Mouse (Mus musculus): ENCODE results near the gene Myh14. TPM values are rescaled to one million over a fixed set of nuclear protein-coding genes. Genes with fewer than 3 reads are reported as not detected.
"Not testable (repeated sequence)": the region's sequence is repeated elsewhere in the genome, so short reads cannot be mapped to it uniquely, and the experiment has no call there.

The Myh14 gene
- polyA plus RNA-seq (2015; fragmentation: Nextera tagmentation; extraction: Ambion mirVana) = 1.9 and 2.3 TPM in 2 replicates

DNA sequence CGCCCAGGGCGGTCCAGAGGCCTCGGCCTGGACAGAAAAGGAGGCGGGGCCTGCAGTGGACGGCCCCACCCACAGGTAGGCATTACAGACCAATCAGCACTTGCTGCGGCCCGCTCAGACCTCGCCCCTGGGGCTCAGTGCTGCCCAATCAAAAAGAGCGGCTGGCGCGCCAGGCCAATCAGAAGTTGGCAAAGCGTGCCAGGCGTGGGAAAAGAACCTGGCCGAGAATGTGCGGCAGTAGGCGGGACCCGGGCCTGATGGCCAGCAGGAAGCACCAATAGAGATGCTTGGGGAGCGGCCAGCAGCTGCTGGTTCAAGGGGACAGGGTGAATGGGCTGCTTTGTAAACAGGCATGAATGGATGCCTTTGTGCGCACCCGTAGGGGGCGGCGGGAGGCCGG lies at the start of gene Myh14:
Gene Myh14, minus strand, starts transcription at position 41 of the 400 bp plus-strand sequence.
- H3K4me2 ChIP-seq = peak within 1 kb of the TSS; percentile 57
- H3K9me3 ChIP-seq = no peaks in the 10 kb centered on the region
- peak within 1 kb of the TSS; percentile 33 for H3K4me3 ChIP-seq
- peak within 1 kb of the TSS; percentile 51; the same call in 1 of the 2 replicates for H3K9ac ChIP-seq
- no peak within 1 kb of the TSS for H3K27ac ChIP-seq
- no peaks in the 10 kb centered on the region for H3K36me3 ChIP-seq
- under 1% methylated on average over 23 of the region's 23 CpGs for WGBS
- peaks cover 65% of the 10 kb centered on the region for H3K27me3 ChIP-seq
- H3K4me1 ChIP-seq (replicated peaks) = peaks cover 13% of the 10 kb centered on the region
- peak; percentile 96 for ATAC-seq (ENCODE audit: low FRiP score)

DNA sequence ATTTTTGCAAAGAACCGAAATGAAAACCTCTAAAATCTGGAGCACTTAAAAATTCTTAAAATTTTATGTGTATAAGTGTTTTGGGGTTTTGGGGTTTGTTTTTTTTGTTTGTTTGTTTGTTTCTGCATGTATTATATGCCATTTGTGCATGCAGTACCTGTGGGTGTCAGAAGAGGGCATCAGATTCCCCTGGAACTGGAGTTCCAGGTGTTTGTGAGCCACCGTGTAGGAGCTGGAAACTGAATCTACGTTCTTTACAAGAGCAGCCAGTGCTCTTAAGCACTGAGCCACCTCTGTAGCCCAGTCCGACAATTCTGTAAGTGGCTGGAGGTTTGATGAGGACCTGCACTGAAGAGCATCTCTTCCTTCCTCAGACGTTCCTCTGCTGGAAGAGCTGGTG lies 39.2 kb upstream of the Myh14 start:
- Histone ChIP-seq H3K9me3 (no peaks in the 10 kb centered on the region), H3K4me3 (no peak overlapping the region), H3K9ac (no peak overlapping the region), H3K4me2 (no peak overlapping the region), H3K27me3 (no peaks in the 10 kb centered on the region), H3K27ac (no peak overlapping the region), H3K36me3 (no peaks in the 10 kb centered on the region), H3K4me1 (replicated peaks) (no peaks in the 10 kb centered on the region)
- WGBS = 85% methylated on average over 5 of the region's 5 CpGs
- ATAC-seq (ENCODE audit: low FRiP score) = no peak

DNA sequence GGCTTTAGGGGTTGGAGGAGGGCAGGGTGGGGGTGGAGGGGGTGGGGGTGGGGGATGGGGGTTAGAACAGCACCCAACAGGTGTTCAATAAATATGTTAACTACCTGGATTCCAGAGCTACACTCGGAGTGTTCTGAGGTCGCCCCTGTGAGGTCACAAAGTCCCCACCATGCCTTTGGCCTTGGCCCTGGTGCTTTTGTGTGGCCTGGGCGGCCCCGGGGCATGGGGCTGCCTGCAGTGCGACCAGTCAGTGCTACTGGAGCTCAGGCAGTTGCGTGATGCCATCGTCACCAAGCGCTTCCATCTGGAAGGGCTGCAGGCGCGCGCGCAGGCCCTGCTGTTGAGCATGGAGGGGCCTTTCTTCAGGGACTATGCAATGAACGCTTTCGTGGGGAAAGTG lies 37.9 kb upstream of the Myh14 start, which contains the start of gene Izumo2:
Gene Izumo2, plus strand, starts transcription at position 169 of the 400 bp plus-strand sequence.
- no peak within 1 kb of the TSS for H3K4me3 ChIP-seq
- no peak within 1 kb of the TSS for H3K9ac ChIP-seq
- H3K4me1 ChIP-seq (replicated peaks) = no peaks in the 10 kb centered on the region
- WGBS = 71% methylated on average over 14 of the region's 14 CpGs
- ATAC-seq (ENCODE audit: low FRiP score) = no peak
- H3K27ac ChIP-seq = no peak within 1 kb of the TSS
- no peaks in the 10 kb centered on the region for H3K36me3 ChIP-seq
- no peak within 1 kb of the TSS for H3K4me2 ChIP-seq
- no peaks in the 10 kb centered on the region for H3K9me3 ChIP-seq
- no peaks in the 10 kb centered on the region for H3K27me3 ChIP-seq

DNA sequence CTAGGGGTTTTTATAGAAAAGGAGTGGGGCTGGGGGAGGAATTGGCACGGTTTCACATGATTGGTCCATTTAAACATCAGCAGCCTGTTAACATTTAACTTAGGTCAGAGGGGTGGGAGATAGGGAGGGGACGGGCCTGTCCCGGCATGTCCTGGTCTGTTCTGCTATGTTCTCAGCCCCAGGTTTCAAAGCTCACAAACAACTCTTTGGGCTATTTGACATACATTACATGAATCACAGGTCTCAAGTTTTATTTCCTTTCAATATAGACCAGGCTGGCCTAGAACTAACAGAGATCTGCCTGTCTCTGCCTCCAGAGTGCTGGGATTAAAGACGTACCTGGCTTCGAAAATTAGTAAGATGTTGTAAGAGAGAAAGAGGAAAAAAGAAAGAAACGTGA lies 37.5 kb upstream of the Myh14 start:
- not testable (repeated sequence) for H3K27ac ChIP-seq, H3K36me3 ChIP-seq
- WGBS = 88% methylated on average over 6 of the region's 6 CpGs

DNA sequence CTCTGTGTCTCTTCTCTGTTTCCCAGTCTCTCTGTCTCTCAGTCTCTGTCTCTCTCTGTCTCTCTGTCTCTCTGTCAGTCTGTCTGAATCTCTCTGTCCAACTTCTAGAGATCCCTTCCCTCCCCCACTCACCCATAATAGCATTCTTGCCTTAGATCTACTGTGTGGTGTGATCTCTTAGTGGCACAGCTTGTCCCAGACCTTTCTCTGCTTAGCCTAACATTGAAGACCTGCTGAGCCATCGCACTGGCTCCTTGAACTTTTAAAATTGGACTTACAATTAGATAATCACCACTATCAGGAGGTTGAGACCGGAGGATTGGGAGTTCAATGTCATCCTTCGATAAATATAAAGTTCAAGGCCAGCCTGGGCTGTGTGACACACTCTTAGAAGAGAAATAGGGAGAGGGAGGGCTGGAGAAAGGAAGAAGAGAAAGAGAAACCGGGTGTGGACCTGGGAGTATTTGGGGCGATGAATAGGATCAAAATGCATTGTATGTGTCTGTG lies 36.6 kb upstream of the Myh14 start:
- no peak for ATAC-seq (ENCODE audit: low FRiP score)
- no peaks in the 10 kb centered on the region for H3K4me1 ChIP-seq (replicated peaks)
- no peak overlapping the region for H3K4me2 ChIP-seq
- 94% methylated on average over 5 of the region's 5 CpGs for WGBS
- H3K9ac ChIP-seq = no peak overlapping the region
- no peak overlapping the region for H3K4me3 ChIP-seq
- no peak overlapping the region for H3K27ac ChIP-seq
- no peaks in the 10 kb centered on the region for H3K36me3 ChIP-seq
- no peaks in the 10 kb centered on the region for H3K27me3 ChIP-seq
- no peaks in the 10 kb centered on the region for H3K9me3 ChIP-seq

More for the DNA sequence above, 37.5 kb upstream of the Myh14 start:
- not testable (repeated sequence) for H3K4me1 ChIP-seq (replicated peaks); ATAC-seq (ENCODE audit: low FRiP score); H3K27me3 ChIP-seq; H3K4me2 ChIP-seq; H3K4me3 ChIP-seq; H3K9ac ChIP-seq; H3K9me3 ChIP-seq

DNA sequence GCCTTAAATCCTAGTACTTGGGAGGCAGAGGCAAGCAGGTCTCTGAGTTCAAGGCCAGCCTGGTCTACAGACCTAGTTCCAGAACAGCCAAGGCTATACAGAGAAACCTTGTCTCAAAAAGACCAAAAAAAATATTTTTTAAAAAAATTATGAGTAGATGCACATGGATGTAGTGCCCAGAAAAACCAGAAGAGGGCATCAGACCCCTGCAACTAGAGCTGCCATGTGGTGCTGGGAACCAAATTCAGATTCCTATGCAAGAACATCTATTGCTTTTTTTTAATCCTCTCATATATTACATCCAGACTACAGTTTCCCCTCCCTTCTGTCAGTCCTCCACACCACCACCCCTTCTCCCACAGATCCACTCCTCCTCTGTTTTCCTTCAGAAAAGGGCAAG lies 35.7 kb upstream of the Myh14 start:
- Histone ChIP-seq H3K4me1 (replicated peaks) (no peaks in the 10 kb centered on the region), H3K36me3 (no peaks in the 10 kb centered on the region), H3K4me3 (no peak overlapping the region), H3K4me2 (no peak overlapping the region), H3K9ac (no peak overlapping the region), H3K27ac (no peak overlapping the region), H3K9me3 (no peaks in the 10 kb centered on the region), H3K27me3 (no peaks in the 10 kb centered on the region)
- no peak for ATAC-seq (ENCODE audit: low FRiP score)

DNA sequence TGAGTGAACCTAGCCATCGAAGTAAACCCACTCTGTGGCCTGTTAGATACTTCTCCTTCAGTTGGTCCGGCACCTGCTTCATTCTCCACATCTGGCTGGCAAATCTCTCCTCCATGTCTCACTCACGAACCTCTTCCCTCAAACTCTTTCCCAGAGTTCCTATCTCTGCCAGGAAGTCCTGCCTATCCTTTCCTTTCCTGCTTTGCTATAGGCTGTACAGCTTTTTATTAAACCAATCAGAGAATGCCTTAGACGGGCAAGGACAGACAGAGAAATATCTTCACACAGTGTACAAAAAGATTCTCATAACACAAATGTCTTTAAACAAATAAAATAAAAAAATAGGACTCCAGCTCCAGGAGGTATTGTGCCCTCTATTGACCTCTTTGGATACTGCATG lies 34.4 kb upstream of the Myh14 start:
- no peak for ATAC-seq (ENCODE audit: low FRiP score)
- Histone ChIP-seq H3K9ac (no peak overlapping the region), H3K27me3 (no peaks in the 10 kb centered on the region), H3K27ac (no peak overlapping the region), H3K36me3 (no peaks in the 10 kb centered on the region), H3K4me3 (no peak overlapping the region), H3K4me2 (no peak overlapping the region), H3K4me1 (replicated peaks) (no peaks in the 10 kb centered on the region), H3K9me3 (no peaks in the 10 kb centered on the region)
- 90% methylated on average over 4 of the region's 4 CpGs for WGBS

DNA sequence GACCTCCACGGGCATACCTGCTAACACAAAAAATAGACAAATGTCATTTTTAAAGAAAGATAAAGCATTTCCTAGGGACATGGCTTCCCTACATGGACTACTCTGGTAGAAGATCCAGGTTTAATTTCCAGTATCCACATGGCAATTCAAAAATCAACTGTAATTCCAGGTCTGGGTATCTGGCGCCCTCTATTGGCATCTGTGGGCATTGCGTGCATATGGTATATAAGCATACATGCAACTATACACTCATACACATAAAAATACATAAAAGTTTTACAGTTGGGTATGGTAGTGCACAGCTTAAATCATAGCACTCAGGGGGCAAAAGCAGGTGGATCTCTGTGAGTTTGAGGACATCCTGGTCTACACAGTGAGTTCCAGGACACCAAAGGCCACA lies 33.7 kb upstream of the Myh14 start:
- no peaks in the 10 kb centered on the region for H3K36me3 ChIP-seq
- no peaks in the 10 kb centered on the region for H3K27me3 ChIP-seq
- no peak for ATAC-seq (ENCODE audit: low FRiP score)
- H3K9me3 ChIP-seq = no peaks in the 10 kb centered on the region
- no peak overlapping the region for H3K27ac ChIP-seq
- H3K4me1 ChIP-seq (replicated peaks) = no peaks in the 10 kb centered on the region
- H3K9ac ChIP-seq = no peak overlapping the region
- H3K4me2 ChIP-seq = no peak overlapping the region
- H3K4me3 ChIP-seq = no peak overlapping the region
- WGBS = 54% methylated on average over 3 of the region's 3 CpGs

DNA sequence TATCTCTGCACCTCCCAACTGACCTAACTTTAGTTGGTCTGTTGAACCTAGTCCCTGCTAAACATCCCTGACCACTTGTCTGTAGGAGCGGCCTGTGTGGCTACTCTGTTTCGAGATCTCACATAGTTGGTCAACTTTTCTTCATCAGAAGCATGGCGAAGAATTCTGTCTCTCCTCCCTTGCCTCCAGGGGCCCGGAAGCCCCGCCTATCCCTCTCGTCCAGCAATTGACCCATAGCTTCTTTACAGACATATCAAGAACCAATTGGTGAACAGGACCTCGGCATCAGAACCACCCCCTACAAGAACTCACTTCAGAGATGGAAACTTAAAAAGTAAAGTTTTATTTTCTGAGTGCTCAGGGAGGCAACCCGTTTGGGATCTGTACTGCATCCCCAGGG lies 32.3 kb upstream of the Myh14 start:
- H3K4me1 ChIP-seq (replicated peaks) = no peaks in the 10 kb centered on the region
- 0 out of 2 replicates have a peak, but pooled peaks cover under 1% of the 10 kb centered on the region for H3K27me3 ChIP-seq
- H3K4me3 ChIP-seq = no peak overlapping the region
- H3K36me3 ChIP-seq = no peaks in the 10 kb centered on the region
- WGBS = 84% methylated on average over 8 of the region's 8 CpGs
- no peak overlapping the region for H3K27ac ChIP-seq
- no peak overlapping the region for H3K9ac ChIP-seq
- H3K4me2 ChIP-seq = no peak overlapping the region
- ATAC-seq (ENCODE audit: low FRiP score) = no peak
- no peaks in the 10 kb centered on the region for H3K9me3 ChIP-seq

DNA sequence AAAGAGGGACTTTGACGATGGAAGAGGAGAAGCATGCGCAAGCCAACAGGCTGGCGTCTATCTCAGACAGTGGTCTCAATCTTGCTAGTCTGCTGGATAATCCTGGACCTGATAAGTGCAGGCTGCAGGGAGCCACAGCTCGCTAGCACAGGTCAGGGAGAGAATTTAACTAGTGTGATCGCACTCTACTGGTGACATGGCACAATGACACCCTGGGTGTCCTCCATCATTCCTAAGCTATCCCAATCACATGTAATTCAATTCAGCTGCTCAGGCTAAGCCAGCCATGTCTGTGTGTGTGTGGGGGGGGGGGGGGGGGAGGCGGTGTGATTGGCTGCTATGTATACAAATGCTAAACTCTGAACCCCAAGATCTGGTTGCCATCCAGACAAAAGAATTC lies 31.3 kb upstream of the Myh14 start:
- WGBS = 6% methylated on average over 6 of the region's 6 CpGs
- Histone ChIP-seq H3K27ac (no peak overlapping the region), H3K9me3 (no peaks in the 10 kb centered on the region), H3K4me1 (replicated peaks) (peaks cover 8% of the 10 kb centered on the region), H3K27me3 (peaks cover 5% of the 10 kb centered on the region), H3K4me3 (no peak overlapping the region), H3K9ac (no peak overlapping the region), H3K36me3 (no peaks in the 10 kb centered on the region), H3K4me2 (no peak overlapping the region)
- ATAC-seq (ENCODE audit: low FRiP score) = peak; percentile 72

DNA sequence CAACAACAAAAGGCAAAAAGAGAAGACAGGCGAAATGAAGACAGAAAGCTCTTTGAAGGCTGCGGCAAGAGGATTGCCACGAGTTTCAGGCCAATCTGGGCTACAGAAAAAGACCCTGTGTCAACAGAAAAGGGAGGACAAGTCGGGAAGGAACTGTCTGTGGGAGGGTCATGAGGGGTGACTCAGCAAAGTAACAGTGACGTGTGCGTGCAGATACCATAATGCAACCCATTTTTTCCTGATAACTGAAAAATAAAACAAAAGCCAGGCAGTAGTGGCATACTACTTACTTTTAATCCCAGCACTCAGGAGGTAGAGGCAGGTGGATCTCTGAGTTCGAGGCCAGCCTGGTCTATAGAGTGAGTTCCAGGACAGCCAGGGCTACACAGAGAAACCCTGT lies 27.3 kb upstream of the Myh14 start:
- no peak overlapping the region for H3K9ac ChIP-seq
- H3K4me2 ChIP-seq = no peak overlapping the region
- peaks cover 8% of the 10 kb centered on the region for H3K27me3 ChIP-seq
- no peaks in the 10 kb centered on the region for H3K9me3 ChIP-seq
- no peaks in the 10 kb centered on the region for H3K36me3 ChIP-seq
- no peak for ATAC-seq (ENCODE audit: low FRiP score)
- peaks cover 11% of the 10 kb centered on the region for H3K4me1 ChIP-seq (replicated peaks)
- H3K27ac ChIP-seq = no peak overlapping the region
- no peak overlapping the region for H3K4me3 ChIP-seq
- WGBS = 62% methylated on average over 7 of the region's 7 CpGs

DNA sequence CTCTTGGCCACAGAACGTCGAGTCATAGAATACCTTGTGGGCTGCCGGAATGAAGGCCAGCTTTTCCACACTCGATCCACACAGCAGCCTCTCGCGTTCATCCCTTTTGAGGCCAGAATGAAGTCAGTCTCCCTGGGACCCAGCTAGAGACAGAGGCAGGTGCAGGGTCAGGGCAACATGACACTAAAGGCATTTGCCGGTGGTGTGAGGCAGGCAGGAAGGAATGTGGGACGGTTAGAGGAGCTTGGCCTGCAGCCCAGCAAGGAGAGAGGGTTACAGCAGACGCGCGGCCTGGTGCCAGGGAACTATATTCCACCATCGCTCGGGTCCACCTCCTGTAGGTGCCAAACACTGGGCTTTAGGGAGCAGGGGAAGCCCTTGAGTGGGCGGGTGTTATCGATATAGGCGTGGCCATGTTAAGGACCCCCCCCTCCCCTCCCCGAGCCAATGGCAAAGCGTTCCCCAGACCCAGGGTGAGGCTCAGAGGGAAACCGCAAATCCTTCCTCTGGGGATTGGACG lies 26.6 kb upstream of the Myh14 start:
- 16% methylated on average over 20 of the region's 20 CpGs for WGBS
- H3K9ac ChIP-seq = no peak overlapping the region
- no peaks in the 10 kb centered on the region for H3K9me3 ChIP-seq
- peak; percentile 43; the same call in 1 of the 2 replicates for ATAC-seq (ENCODE audit: low FRiP score)
- H3K27ac ChIP-seq = no peak overlapping the region; the same call in 1 of the 2 replicates
- H3K4me2 ChIP-seq = no peak overlapping the region
- H3K4me3 ChIP-seq = no peak overlapping the region
- peaks cover 8% of the 10 kb centered on the region for H3K27me3 ChIP-seq
- peaks cover 11% of the 10 kb centered on the region for H3K4me1 ChIP-seq (replicated peaks)
- H3K36me3 ChIP-seq = no peaks in the 10 kb centered on the region

DNA sequence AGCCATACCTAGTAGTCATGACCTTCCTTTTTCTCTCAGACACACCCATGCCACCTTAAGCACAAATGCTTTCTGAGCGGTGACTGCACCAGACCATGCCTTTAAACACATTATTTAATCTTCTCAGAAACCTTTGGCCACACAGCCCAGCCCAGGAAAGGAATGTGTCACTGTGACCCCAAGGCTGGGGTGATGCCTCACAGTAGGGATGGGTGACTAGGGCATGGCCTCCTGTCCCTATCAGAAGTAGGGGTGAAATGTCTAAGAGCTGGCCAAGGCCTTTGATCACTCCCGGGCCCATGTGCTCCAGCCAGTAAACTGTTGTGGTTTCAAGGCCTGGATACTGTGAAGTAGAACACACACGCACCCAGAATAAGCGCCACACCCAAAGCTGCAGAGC lies 24.6 kb upstream of the Myh14 start:
- Histone ChIP-seq H3K9ac (no peak overlapping the region), H3K9me3 (no peaks in the 10 kb centered on the region), H3K4me2 (no peak overlapping the region), H3K4me1 (replicated peaks) (peaks cover 11% of the 10 kb centered on the region), H3K4me3 (no peak overlapping the region), H3K36me3 (no peaks in the 10 kb centered on the region), H3K27me3 (peaks cover 8% of the 10 kb centered on the region), H3K27ac (no peak overlapping the region)
- no peak for ATAC-seq (ENCODE audit: low FRiP score)
- WGBS = 87% methylated on average over 4 of the region's 4 CpGs

Data from hindbrain, embryonic 13.5 days (tissue).